Mouse (Mus musculus) kidney, embryonic 15.5 days (tissue): ENCODE measurements at regions not wholly inside any gene's neighbourhood (a gene's known extent, or its start where the extent isn't known, plus 50 kb on each side); places are given as distances from the start of the nearest gene placed in this dataset.
A peak's percentile ranks its signal among the peaks of the same experiment; 100 is the strongest.
"Not testable (repeated sequence)": the region's sequence is repeated elsewhere in the genome, so short reads cannot be mapped to it uniquely, and the experiment has no call there.

Experiments used
- ATAC-seq: fragments of 200-750 bp; cut with Nextera tagmentation; replicated peaks from 2 replicates; pipeline ENCODE4 v1.8.0; 2017; ENCODE audit warnings: moderate TSS enrichment; ENCODE audit not compliant: low FRiP score
- H3K27ac ChIP-seq: fragments of 300-500 bp; sonication (generic); 2 replicates; pipeline ENCODE4 v1.5.1; 2015; ENCODE audit warnings: mild to moderate bottlenecking, inconsistent platforms
- H3K27me3 ChIP-seq: fragments of 300-500 bp; sonication (generic); 2 replicates; pipeline ENCODE4 v1.6.1; 2015; ENCODE audit warnings: inconsistent platforms
- H3K36me3 ChIP-seq: fragments of 300-500 bp; sonication (generic); 2 replicates; pipeline ENCODE4 v1.6.1; 2015; ENCODE audit warnings: inconsistent platforms
- H3K4me1 ChIP-seq: fragments of 300-500 bp; sonication (generic); 2 replicates; pipeline ENCODE4 v1.6.1; 2015; ENCODE audit warnings: inconsistent platforms
- H3K4me2 ChIP-seq: fragments of 300-500 bp; sonication (generic); 2 replicates; pipeline ENCODE4 v1.6.1; 2015; ENCODE audit warnings: moderate library complexity, mild to moderate bottlenecking, inconsistent platforms
- H3K4me3 ChIP-seq: fragments of 300-500 bp; sonication (generic); replicated peaks from 2 replicates; pipeline ENCODE4 v1.5.1; 2015; ENCODE audit warnings: mild to moderate bottlenecking, inconsistent platforms
- H3K9ac ChIP-seq: fragments of 300-500 bp; sonication (generic); 2 replicates; pipeline ENCODE4 v1.6.1; 2015; ENCODE audit warnings: mild to moderate bottlenecking, inconsistent platforms
- H3K9me3 ChIP-seq: fragments of 300-500 bp; sonication (generic); replicated peaks from 2 replicates; pipeline ENCODE4 v1.6.1; 2016; ENCODE audit warnings: inconsistent platforms
- WGBS: fragments of 180-500 bp; shearing (Covaris S2); methylation state at CpG from one replicate; pipeline ENCODE4 v1.1.7; 2015; ENCODE audit warnings: mixed read lengths; 5-methylcytosine and 5-hydroxymethylcytosine counted together

GRCm38 (mm10) chr1:73635709-73636108 is 488.5 kb downstream of the Tns1 start:
- H3K4me1 ChIP-seq: peaks cover 6% of the 10 kb centered on the region
- 62% methylated on average over 2 of the region's 2 CpGs for WGBS
- no peaks in the 10 kb centered on the region for H3K27me3 ChIP-seq
- no peak overlapping the region for H3K4me2 ChIP-seq
- H3K4me3 ChIP-seq: no peak overlapping the region
- no peaks in the 10 kb centered on the region for H3K36me3 ChIP-seq
- ATAC-seq: no peak
- no peak overlapping the region for H3K27ac ChIP-seq
- no peaks in the 10 kb centered on the region for H3K9me3 ChIP-seq
- H3K9ac ChIP-seq: no peak overlapping the region

DNA sequence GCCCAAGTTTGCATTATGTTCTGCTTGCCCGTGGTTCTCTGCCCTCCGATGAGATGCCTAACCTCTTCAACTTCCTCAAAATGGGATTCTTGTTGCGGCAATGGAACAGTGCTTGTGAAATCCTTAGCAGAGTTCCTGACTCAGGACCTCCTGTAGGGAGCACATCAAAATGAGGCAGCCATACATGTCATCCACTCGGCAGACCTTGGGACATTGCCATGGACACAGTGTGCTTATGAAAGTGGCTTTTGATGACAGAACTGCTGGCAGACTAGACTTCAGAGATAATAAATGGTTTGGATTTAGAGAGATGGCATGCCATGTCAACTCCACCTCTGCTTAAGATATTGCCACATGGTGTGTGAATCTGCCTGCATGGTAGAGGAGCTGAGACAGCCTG is 489.4 kb downstream of the Tns1 start:
- Histone ChIP-seq H3K4me2 (no peak overlapping the region), H3K27me3 (no peaks in the 10 kb centered on the region), H3K36me3 (no peaks in the 10 kb centered on the region), H3K9ac (no peak overlapping the region), H3K27ac (no peak overlapping the region), H3K4me1 (0 out of 2 replicates have a peak, but pooled peaks cover under 1% of the 10 kb centered on the region), H3K4me3 (no peak overlapping the region), H3K9me3 (no peaks in the 10 kb centered on the region)
- no peak for ATAC-seq
- WGBS: 90% methylated on average over 4 of the region's 4 CpGs

DNA sequence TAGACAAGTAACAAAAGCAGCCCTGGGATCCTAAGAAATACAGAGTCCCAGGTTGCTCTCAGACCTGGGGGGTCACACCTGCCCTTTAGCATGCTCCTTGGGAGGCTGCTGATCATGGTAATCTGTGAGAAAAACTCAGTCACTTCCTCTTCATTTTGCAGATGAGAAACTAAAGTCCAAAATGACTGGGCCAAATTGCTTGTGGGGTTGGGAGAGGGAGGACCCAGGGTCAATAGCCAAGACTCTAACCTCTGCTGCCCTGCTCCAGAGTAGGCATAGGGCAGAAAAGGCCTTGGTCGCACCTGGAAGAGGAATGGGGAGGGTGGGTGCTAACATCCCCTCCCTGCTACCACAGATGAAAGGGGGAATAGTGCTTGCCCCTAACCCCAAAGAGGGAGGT is 491.2 kb downstream of the Tns1 start:
- Histone ChIP-seq H3K9me3 (no peaks in the 10 kb centered on the region), H3K27me3 (no peaks in the 10 kb centered on the region), H3K4me1 (no peaks in the 10 kb centered on the region), H3K9ac (no peak overlapping the region), H3K4me2 (no peak overlapping the region), H3K36me3 (no peaks in the 10 kb centered on the region), H3K27ac (no peak overlapping the region), H3K4me3 (no peak overlapping the region)
- no peak for ATAC-seq
- WGBS: 68% methylated on average over 1 of the region's 1 CpGs

GRCm38 (mm10) chr1:73630363-73630762 is 493.9 kb downstream of the Tns1 start:
- no peaks in the 10 kb centered on the region for H3K27me3 ChIP-seq
- 10% methylated on average over 1 of the region's 1 CpGs for WGBS
- ATAC-seq: no peak
- H3K36me3 ChIP-seq: no peaks in the 10 kb centered on the region
- H3K27ac ChIP-seq: no peak overlapping the region
- no peak overlapping the region for H3K4me2 ChIP-seq
- no peak overlapping the region for H3K9ac ChIP-seq
- no peak overlapping the region for H3K4me3 ChIP-seq
- H3K4me1 ChIP-seq: no peaks in the 10 kb centered on the region
- no peaks in the 10 kb centered on the region for H3K9me3 ChIP-seq

GRCm38 (mm10) chr1:73625365-73625764 is 498.9 kb downstream of the Tns1 start:
- Histone ChIP-seq H3K4me2 (no peak overlapping the region), H3K27ac (no peak overlapping the region), H3K4me1 (no peaks in the 10 kb centered on the region), H3K4me3 (no peak overlapping the region), H3K9ac (no peak overlapping the region), H3K36me3 (no peaks in the 10 kb centered on the region), H3K9me3 (no peaks in the 10 kb centered on the region), H3K27me3 (no peaks in the 10 kb centered on the region)
- no peak for ATAC-seq
- 75% methylated on average over 5 of the region's 5 CpGs for WGBS

GRCm38 (mm10) chr1:73621121-73621520 is 503.1 kb downstream of the Tns1 start:
- H3K4me3 ChIP-seq, H3K27me3 ChIP-seq, H3K36me3 ChIP-seq, H3K4me1 ChIP-seq, ATAC-seq, H3K4me2 ChIP-seq, H3K9me3 ChIP-seq, H3K9ac ChIP-seq, H3K27ac ChIP-seq: not testable (repeated sequence)
- 84% methylated on average over 5 of the region's 5 CpGs for WGBS

DNA sequence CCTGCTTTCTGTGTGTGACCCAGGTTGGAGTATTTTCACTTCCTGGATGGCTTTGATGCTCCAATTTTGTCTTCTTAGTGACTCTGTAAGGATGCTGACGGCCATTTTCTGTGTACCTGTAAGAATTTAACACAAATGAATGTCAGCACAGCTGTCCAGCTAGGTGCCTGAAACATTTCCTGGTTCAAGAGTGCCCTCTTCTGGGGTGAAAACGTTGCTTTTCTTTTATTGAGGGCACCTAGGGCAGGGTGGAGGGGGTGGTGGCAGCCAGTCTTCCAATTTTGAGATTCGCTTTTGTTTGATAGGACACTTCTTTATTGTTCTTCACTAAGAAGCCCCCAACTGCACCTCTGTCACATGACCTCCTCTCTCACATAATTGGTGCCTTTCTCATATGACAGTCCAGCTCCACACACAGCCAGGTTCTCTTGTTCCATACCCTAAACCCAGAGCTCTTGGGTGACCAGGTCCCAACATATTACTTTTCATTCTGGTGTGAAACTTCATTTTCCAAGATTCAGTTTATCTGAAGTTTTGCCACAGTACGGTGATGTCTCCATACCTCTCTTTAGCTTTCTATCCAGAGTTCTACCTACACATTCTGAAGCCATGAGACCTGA is 505.6 kb downstream of the Tns1 start:
- Histone ChIP-seq H3K4me2 (no peak overlapping the region), H3K27me3 (no peaks in the 10 kb centered on the region), H3K4me1 (0 out of 2 replicates have a peak, but pooled peaks cover 8% of the 10 kb centered on the region), H3K27ac (no peak overlapping the region), H3K4me3 (no peak overlapping the region), H3K36me3 (no peaks in the 10 kb centered on the region), H3K9me3 (no peaks in the 10 kb centered on the region), H3K9ac (no peak overlapping the region)
- ATAC-seq: no peak
- 40% methylated on average over 4 of the region's 4 CpGs for WGBS

GRCm38 (mm10) chr1:73593653-73594385 is 530.4 kb downstream of the Tns1 start:
- H3K27me3 ChIP-seq: no peaks in the 10 kb centered on the region
- 75% methylated on average over 9 of the region's 9 CpGs for WGBS
- no peaks in the 10 kb centered on the region for H3K9me3 ChIP-seq
- H3K4me1 ChIP-seq: peaks cover 12% of the 10 kb centered on the region; the same call in 1 of the 2 replicates
- no peak overlapping the region for H3K9ac ChIP-seq
- no peak overlapping the region for H3K4me2 ChIP-seq
- no peak overlapping the region for H3K27ac ChIP-seq
- H3K4me3 ChIP-seq: no peak overlapping the region
- ATAC-seq: no peak
- no peaks in the 10 kb centered on the region for H3K36me3 ChIP-seq

- no peaks in the 10 kb centered on the region for H3K27me3 ChIP-seq
- WGBS: 29% methylated on average over 9 of the region's 9 CpGs
- peaks cover 12% of the 10 kb centered on the region; the same call in 1 of the 2 replicates for H3K4me1 ChIP-seq
- H3K9me3 ChIP-seq: no peaks in the 10 kb centered on the region
- ATAC-seq: peak; percentile 84
- H3K27ac ChIP-seq: peak overlapping the region; percentile 68
- no peak overlapping the region for H3K9ac ChIP-seq
- H3K4me2 ChIP-seq: no peak overlapping the region
- no peaks in the 10 kb centered on the region for H3K36me3 ChIP-seq
- H3K4me3 ChIP-seq: no peak overlapping the region
These were observed 532.7 kb downstream of the Tns1 start for GRCm38 (mm10) chr1:73591342-73592099.

- H3K4me3 ChIP-seq: no peak overlapping the region
- no peak for ATAC-seq
- 76% methylated on average over 3 of the region's 3 CpGs for WGBS
These were observed 544.6 kb downstream of the Tns1 start for GRCm38 (mm10) chr1:73579680-73580079.

DNA sequence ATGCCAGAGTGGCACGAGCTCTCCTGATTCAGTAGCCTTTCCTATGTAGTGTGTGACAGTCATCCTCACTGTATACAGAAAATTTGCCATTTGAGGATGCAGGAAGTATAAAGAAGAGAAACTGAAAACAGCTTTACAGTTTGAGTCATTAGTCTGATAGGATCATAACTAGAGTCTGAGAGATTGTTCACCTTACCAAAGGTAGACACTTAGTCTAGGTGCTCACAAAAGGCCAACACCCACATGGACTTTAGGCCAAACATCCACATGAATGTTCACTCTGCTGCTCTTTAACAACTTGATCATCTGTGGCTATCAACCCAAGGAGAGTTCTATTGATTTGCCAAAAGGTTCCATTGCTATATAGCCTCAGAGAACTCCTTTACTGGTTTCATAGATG is 547.2 kb downstream of the Tns1 start:
- no peak overlapping the region for H3K27ac ChIP-seq
- no peaks in the 10 kb centered on the region for H3K9me3 ChIP-seq
- H3K4me2 ChIP-seq: no peak overlapping the region
- H3K27me3 ChIP-seq: no peaks in the 10 kb centered on the region
- ATAC-seq: no peak
- no peaks in the 10 kb centered on the region for H3K36me3 ChIP-seq
- 90% methylated on average over 1 of the region's 1 CpGs for WGBS
- no peak overlapping the region for H3K4me3 ChIP-seq
- H3K9ac ChIP-seq: no peak overlapping the region
- H3K4me1 ChIP-seq: peaks cover 3% of the 10 kb centered on the region

More at GRCm38 (mm10) chr1:73579680-73580079, 544.6 kb downstream of the Tns1 start:
- H3K4me2 ChIP-seq: no peak overlapping the region
- H3K9ac ChIP-seq: no peak overlapping the region
- H3K27ac ChIP-seq: peak overlapping the region; percentile 19; the same call in 1 of the 2 replicates
- H3K36me3 ChIP-seq: no peaks in the 10 kb centered on the region
- H3K9me3 ChIP-seq: no peaks in the 10 kb centered on the region
- H3K27me3 ChIP-seq: no peaks in the 10 kb centered on the region
- H3K4me1 ChIP-seq: peaks cover 3% of the 10 kb centered on the region

GRCm38 (mm10) chr1:73575694-73576093 is 548.6 kb downstream of the Tns1 start:
- 43% methylated on average over 1 of the region's 1 CpGs for WGBS

More at GRCm38 (mm10) chr1:73575694-73576093, 548.6 kb downstream of the Tns1 start:
- peaks cover 9% of the 10 kb centered on the region for H3K4me1 ChIP-seq
- no peak overlapping the region for H3K4me2 ChIP-seq
- peak overlapping the region; percentile 65 for H3K27ac ChIP-seq
- ATAC-seq: peak; percentile 77; the same call in 1 of the 2 replicates
- H3K9me3 ChIP-seq: no peaks in the 10 kb centered on the region
- no peak overlapping the region for H3K9ac ChIP-seq
- H3K4me3 ChIP-seq: no peak overlapping the region
- H3K27me3 ChIP-seq: no peaks in the 10 kb centered on the region
- H3K36me3 ChIP-seq: no peaks in the 10 kb centered on the region
